Mouse (Mus musculus): ENCODE measurements around the gene Tdgf1. TPM values are rescaled to one million over a fixed set of nuclear protein-coding genes. Genes with fewer than 3 reads are reported as not detected.

Tdgf1 gene
- total and polyA plus RNA-seq, 2 experiments from 2014 or later: not detected

DNA sequence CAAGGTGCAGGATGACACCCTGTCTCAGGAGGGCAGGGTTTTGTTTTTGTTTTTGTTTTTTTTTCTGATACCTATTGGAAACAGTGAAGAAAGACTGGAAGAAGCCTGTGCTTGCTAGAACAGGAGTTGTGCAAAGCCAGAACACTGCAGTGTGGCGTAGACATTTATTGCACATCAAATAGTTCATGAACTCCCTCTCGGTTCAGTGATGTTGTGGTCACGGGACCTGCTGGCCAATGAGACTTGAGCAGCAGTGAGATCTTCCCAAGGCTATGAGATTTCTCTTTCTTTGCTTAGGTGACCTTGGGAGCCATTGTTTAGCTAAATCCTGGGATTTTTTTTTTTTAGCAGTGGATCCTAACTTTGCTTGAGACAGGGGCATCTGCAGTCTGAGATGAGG lies 42.1 kb upstream of the Tdgf1 start:
- TF ChIP-seq CTCF (IDR thresholded peaks at IDR 0.05): no peak
- Histone ChIP-seq H3K27ac (ENCODE audit: low read depth, low read length) (no peak overlapping the region), H3K36me3 (ENCODE audit: insufficient read depth, low read length) (no peaks in the 10 kb centered on the region), H3K4me1 (ENCODE audit: insufficient read depth, low read length) (no peaks in the 10 kb centered on the region), H3K9me3 (ENCODE audit: low read length) (no peaks in the 10 kb centered on the region), H3K9ac (replicated peaks; ENCODE audit: low read length, poor library complexity, severe bottlenecking) (no peak overlapping the region), H3K27me3 (ENCODE audit: insufficient read depth, low read length) (no peaks in the 10 kb centered on the region), H3K4me3 (ENCODE audit: low read depth, low read length) (no peak overlapping the region), H3K4me2 (ENCODE audit: low read depth, low read length, poor library complexity, severe bottlenecking) (no peak overlapping the region)
- DNase-seq (ENCODE audit: low spot score) (no peak), ATAC-seq (ENCODE audit: low FRiP score) (no peak)
- 78% methylated on average over 3 of the region's 3 CpGs for WGBS

DNA sequence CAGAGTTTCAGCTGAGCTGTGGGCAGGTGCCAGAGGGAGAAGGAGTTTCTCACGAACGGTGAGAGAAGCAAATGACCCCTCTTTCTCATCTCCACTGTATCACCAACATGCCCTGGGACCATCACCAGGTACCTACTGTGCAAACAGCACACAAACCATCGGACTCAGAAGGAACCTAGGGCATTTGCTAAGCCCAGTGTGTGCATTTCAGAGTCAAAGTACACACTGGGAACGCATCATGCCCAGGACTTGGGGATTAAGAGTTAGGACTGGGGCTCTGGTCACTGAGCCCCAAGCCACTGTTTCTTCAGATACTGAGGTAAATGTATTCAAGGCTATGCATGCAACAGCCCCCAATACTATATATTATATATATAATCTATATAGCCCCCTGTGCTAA lies 41.4 kb upstream of the Tdgf1 start:
- Histone ChIP-seq H3K4me1 (ENCODE audit: insufficient read depth, low read length) (no peaks in the 10 kb centered on the region), H3K9ac (replicated peaks; ENCODE audit: low read length, poor library complexity, severe bottlenecking) (no peak overlapping the region), H3K36me3 (ENCODE audit: insufficient read depth, low read length) (no peaks in the 10 kb centered on the region), H3K27ac (ENCODE audit: low read depth, low read length) (no peak overlapping the region), H3K4me2 (ENCODE audit: low read depth, low read length, poor library complexity, severe bottlenecking) (no peak overlapping the region), H3K27me3 (ENCODE audit: insufficient read depth, low read length) (no peaks in the 10 kb centered on the region), H3K9me3 (ENCODE audit: low read length) (no peaks in the 10 kb centered on the region), H3K4me3 (ENCODE audit: low read depth, low read length) (no peak overlapping the region)
- WGBS: 77% methylated on average over 4 of the region's 4 CpGs
- no peak for DNase-seq (ENCODE audit: low spot score)
- no peak for TF ChIP-seq CTCF (IDR thresholded peaks at IDR 0.05)
- ATAC-seq (ENCODE audit: low FRiP score): no peak

DNA sequence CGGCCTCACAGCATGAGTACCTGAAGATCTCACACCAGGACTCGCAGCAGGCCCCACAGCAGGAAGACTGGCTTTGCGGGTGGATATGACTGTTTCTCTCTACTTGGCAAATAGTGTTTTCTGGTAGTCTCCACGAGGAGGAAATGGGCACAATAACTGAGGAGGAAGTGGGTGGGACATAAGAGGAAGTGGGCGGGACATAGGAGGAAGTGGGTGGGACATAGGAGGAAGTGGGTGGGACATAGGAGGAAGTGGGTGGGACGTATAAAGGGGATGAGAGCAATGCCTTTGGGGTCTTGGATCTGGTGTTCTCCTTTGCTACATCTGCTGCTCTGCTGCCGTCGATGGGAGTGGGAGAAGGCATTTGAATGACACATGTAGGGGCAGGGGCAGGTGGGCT lies 40.0 kb upstream of the Tdgf1 start:
- 84% methylated on average over 8 of the region's 8 CpGs for WGBS
- H3K9ac ChIP-seq (replicated peaks; ENCODE audit: low read length, poor library complexity, severe bottlenecking): no peak overlapping the region
- H3K4me1 ChIP-seq (ENCODE audit: insufficient read depth, low read length): no peaks in the 10 kb centered on the region
- no peak overlapping the region for H3K4me3 ChIP-seq (ENCODE audit: low read depth, low read length)
- H3K36me3 ChIP-seq (ENCODE audit: insufficient read depth, low read length): no peaks in the 10 kb centered on the region
- H3K4me2 ChIP-seq (ENCODE audit: low read depth, low read length, poor library complexity, severe bottlenecking): no peak overlapping the region
- no peaks in the 10 kb centered on the region for H3K27me3 ChIP-seq (ENCODE audit: insufficient read depth, low read length)
- TF ChIP-seq CTCF (IDR thresholded peaks at IDR 0.05): no peak
- ATAC-seq (ENCODE audit: low FRiP score): no peak
- H3K27ac ChIP-seq (ENCODE audit: low read depth, low read length): no peak overlapping the region
- DNase-seq (ENCODE audit: low spot score): no peak
- no peaks in the 10 kb centered on the region for H3K9me3 ChIP-seq (ENCODE audit: low read length)

DNA sequence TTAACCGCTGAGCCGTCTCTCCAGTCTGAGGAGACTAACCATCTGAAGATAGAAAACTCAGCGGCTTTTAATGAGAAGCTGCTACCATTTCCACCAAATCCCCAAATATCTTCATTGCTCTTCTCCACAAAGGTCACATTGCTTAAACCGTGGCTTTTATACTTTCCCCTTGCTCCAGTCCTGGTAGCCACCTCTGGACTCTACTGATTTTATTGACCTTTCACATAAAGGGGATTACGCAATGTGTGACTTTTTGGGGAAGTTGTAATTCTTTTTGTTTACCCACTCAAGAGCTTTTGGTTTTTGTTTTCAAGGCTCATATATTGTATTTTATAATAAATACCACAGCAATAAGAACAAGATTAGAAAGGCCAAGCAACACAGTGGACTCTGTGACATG lies 39.6 kb upstream of the Tdgf1 start:
- Histone ChIP-seq H3K27me3 (ENCODE audit: insufficient read depth, low read length) (no peaks in the 10 kb centered on the region), H3K36me3 (ENCODE audit: insufficient read depth, low read length) (no peaks in the 10 kb centered on the region), H3K27ac (ENCODE audit: low read depth, low read length) (no peak overlapping the region), H3K4me2 (ENCODE audit: low read depth, low read length, poor library complexity, severe bottlenecking) (no peak overlapping the region), H3K9me3 (ENCODE audit: low read length) (no peaks in the 10 kb centered on the region), H3K9ac (replicated peaks; ENCODE audit: low read length, poor library complexity, severe bottlenecking) (no peak overlapping the region), H3K4me1 (ENCODE audit: insufficient read depth, low read length) (no peaks in the 10 kb centered on the region), H3K4me3 (ENCODE audit: low read depth, low read length) (no peak overlapping the region)
- TF ChIP-seq CTCF (IDR thresholded peaks at IDR 0.05): no peak
- ATAC-seq (ENCODE audit: low FRiP score) (no peak), DNase-seq (ENCODE audit: low spot score) (no peak)
- 92% methylated on average over 5 of the region's 5 CpGs for WGBS

DNA sequence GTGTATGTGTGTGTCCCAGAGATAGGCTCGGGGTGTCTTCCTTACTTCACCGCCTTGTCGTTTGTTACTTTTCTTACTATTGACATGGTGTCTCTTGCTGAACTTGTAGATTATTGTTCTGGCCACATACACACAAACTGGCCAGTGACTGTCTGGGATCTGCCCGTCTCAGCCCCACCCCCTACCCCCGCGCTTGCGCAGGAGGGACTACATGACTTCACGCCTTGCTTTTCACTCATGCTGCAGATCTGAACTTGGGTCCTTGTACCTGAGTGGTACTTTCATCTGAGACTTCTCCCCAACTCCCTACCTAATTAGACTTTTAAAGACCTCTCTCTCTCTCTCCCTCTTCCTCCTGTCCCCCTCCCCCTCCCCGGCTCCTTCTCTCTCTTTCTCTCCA lies 38.1 kb upstream of the Tdgf1 start:
- ATAC-seq (ENCODE audit: low FRiP score): no peak
- 89% methylated on average over 9 of the region's 9 CpGs for WGBS
- Histone ChIP-seq H3K36me3 (ENCODE audit: insufficient read depth, low read length) (no peaks in the 10 kb centered on the region), H3K27me3 (ENCODE audit: insufficient read depth, low read length) (no peaks in the 10 kb centered on the region), H3K9me3 (ENCODE audit: low read length) (no peaks in the 10 kb centered on the region), H3K27ac (ENCODE audit: low read depth, low read length) (no peak overlapping the region), H3K4me3 (ENCODE audit: low read depth, low read length) (no peak overlapping the region), H3K4me2 (ENCODE audit: low read depth, low read length, poor library complexity, severe bottlenecking) (no peak overlapping the region), H3K9ac (replicated peaks; ENCODE audit: low read length, poor library complexity, severe bottlenecking) (no peak overlapping the region), H3K4me1 (ENCODE audit: insufficient read depth, low read length) (no peaks in the 10 kb centered on the region)
- TF ChIP-seq CTCF (IDR thresholded peaks at IDR 0.05): no peak
- DNase-seq (ENCODE audit: low spot score): no peak

DNA sequence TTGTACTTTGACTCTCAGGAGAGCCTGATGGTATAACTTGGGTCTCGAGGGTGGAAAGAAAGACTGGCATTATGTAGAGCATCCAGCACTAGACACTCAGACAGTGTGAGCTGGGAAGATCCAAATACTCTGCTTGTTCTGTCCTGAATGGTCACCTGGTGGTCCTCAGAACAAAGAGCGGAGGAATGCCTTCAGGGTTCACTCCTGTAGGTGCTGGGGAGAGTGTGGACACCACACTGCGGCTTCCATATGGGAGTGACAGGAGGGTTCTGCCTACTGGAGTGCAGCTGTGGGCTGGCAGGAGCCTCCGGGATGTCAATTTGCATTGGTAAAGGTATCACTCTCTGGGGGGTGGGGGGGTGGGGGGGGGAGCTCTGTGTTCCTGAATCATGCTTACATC lies 36.4 kb upstream of the Tdgf1 start:
- H3K9me3 ChIP-seq (ENCODE audit: low read length): no peaks in the 10 kb centered on the region
- TF ChIP-seq CTCF (IDR thresholded peaks at IDR 0.05): no peak
- no peaks in the 10 kb centered on the region for H3K27me3 ChIP-seq (ENCODE audit: insufficient read depth, low read length)
- DNase-seq (ENCODE audit: low spot score): no peak
- no peak overlapping the region for H3K9ac ChIP-seq (replicated peaks; ENCODE audit: low read length, poor library complexity, severe bottlenecking)
- ATAC-seq (ENCODE audit: low FRiP score): no peak
- H3K4me2 ChIP-seq (ENCODE audit: low read depth, low read length, poor library complexity, severe bottlenecking): no peak overlapping the region
- H3K27ac ChIP-seq (ENCODE audit: low read depth, low read length): no peak overlapping the region
- 60% methylated on average over 4 of the region's 4 CpGs for WGBS
- no peak overlapping the region for H3K4me3 ChIP-seq (ENCODE audit: low read depth, low read length)
- no peaks in the 10 kb centered on the region for H3K4me1 ChIP-seq (ENCODE audit: insufficient read depth, low read length)
- H3K36me3 ChIP-seq (ENCODE audit: insufficient read depth, low read length): no peaks in the 10 kb centered on the region

DNA sequence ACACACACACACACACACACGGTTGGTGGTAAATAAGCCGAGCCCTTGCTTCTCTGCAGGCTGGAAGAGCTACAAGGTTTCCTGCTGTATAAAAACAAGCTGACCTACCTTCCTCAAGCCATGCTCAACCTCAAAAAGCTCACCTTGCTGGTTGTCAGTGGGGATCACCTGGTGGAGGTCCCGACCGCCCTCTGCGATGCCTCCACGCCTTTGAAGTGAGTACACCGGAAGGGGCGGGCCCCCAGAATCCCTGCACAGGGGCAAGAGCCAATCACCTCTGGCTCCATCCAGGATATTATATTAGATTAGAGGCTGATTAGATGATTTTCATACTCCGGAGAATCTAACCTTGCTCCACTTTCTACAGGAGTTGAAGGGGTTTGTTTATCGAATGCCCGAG lies 33.5 kb upstream of the Tdgf1 start:
- Histone ChIP-seq H3K9ac (replicated peaks; ENCODE audit: low read length, poor library complexity, severe bottlenecking) (no peak overlapping the region), H3K4me3 (ENCODE audit: low read depth, low read length) (no peak overlapping the region), H3K9me3 (ENCODE audit: low read length) (no peaks in the 10 kb centered on the region), H3K4me2 (ENCODE audit: low read depth, low read length, poor library complexity, severe bottlenecking) (no peak overlapping the region), H3K27me3 (ENCODE audit: insufficient read depth, low read length) (no peaks in the 10 kb centered on the region), H3K36me3 (ENCODE audit: insufficient read depth, low read length) (no peaks in the 10 kb centered on the region), H3K4me1 (ENCODE audit: insufficient read depth, low read length) (no peaks in the 10 kb centered on the region), H3K27ac (ENCODE audit: low read depth, low read length) (no peak overlapping the region)
- TF ChIP-seq CTCF (IDR thresholded peaks at IDR 0.05): no peak
- 93% methylated on average over 11 of the region's 11 CpGs for WGBS
- DNase-seq (ENCODE audit: low spot score) (no peak), ATAC-seq (ENCODE audit: low FRiP score) (no peak)
